Mouse (Mus musculus): ENCODE data around the gene Dact2. TPM values are rescaled to one million over a fixed set of nuclear protein-coding genes. Genes with fewer than 3 reads are reported as not detected.

The Dact2 gene
- polyA plus RNA-seq, 1 experiment from 2014 or later, result 0.42 TPM

- Histone ChIP-seq H3K4me3 (peak overlapping the region; percentile 67), H3K4me1 (peaks cover 36% of the 10 kb centered on the region), H3K27me3 (ENCODE audit: low read depth, poor library complexity, severe bottlenecking) (peaks cover 96% of the 10 kb centered on the region), H3K9me3 (replicated peaks) (no peaks in the 10 kb centered on the region), H3K36me3 (no peaks in the 10 kb centered on the region), H3K27ac (replicated peaks) (peak overlapping the region; percentile 67)
- under 1% methylated on average over 93 of the region's 97 CpGs for WGBS
- peak; percentile 62 for DNase-seq (ENCODE audit: low spot score)
Observed at GRCm38 (mm10) chr17:14203121-14203941, 773 bp downstream of the Dact2 start.

GRCm38 (mm10) chr17:14202291-14203030, 1.6 kb downstream of the Dact2 start:
- Histone ChIP-seq H3K4me3 (peak overlapping the region; percentile 67), H3K36me3 (no peaks in the 10 kb centered on the region), H3K27ac (replicated peaks) (no peak overlapping the region), H3K9me3 (replicated peaks) (no peaks in the 10 kb centered on the region), H3K4me1 (peaks cover 36% of the 10 kb centered on the region), H3K27me3 (ENCODE audit: low read depth, poor library complexity, severe bottlenecking) (peaks cover 97% of the 10 kb centered on the region)
- 2% methylated on average over 18 of the region's 18 CpGs for WGBS
- DNase-seq (ENCODE audit: low spot score), result no peak

GRCm38 (mm10) chr17:14201281-14201787, 2.8 kb downstream of the Dact2 start:
- peaks cover 36% of the 10 kb centered on the region for H3K4me1 ChIP-seq
- H3K27me3 ChIP-seq (ENCODE audit: low read depth, poor library complexity, severe bottlenecking), result peaks cover 97% of the 10 kb centered on the region
- 9% methylated on average over 12 of the region's 12 CpGs for WGBS
- H3K4me3 ChIP-seq, result peak overlapping the region; percentile 14; the same call in 1 of the 2 replicates
- DNase-seq (ENCODE audit: low spot score), result peak; percentile 36
- H3K9me3 ChIP-seq (replicated peaks), result no peaks in the 10 kb centered on the region
- no peak overlapping the region for H3K27ac ChIP-seq (replicated peaks)
- H3K36me3 ChIP-seq, result no peaks in the 10 kb centered on the region

- no peak overlapping the region for H3K4me3 ChIP-seq
- H3K27me3 ChIP-seq (ENCODE audit: low read depth, poor library complexity, severe bottlenecking), result peaks cover 95% of the 10 kb centered on the region
- DNase-seq (ENCODE audit: low spot score), result no peak
- peaks cover 36% of the 10 kb centered on the region for H3K4me1 ChIP-seq
- no peak overlapping the region for H3K27ac ChIP-seq (replicated peaks)
- H3K9me3 ChIP-seq (replicated peaks), result no peaks in the 10 kb centered on the region
- H3K36me3 ChIP-seq, result no peaks in the 10 kb centered on the region
- 89% methylated on average over 7 of the region's 7 CpGs for WGBS
Observed at GRCm38 (mm10) chr17:14200206-14200605, 3.9 kb downstream of the Dact2 start.

- no peak for DNase-seq (ENCODE audit: low spot score)
- Histone ChIP-seq H3K27me3 (ENCODE audit: low read depth, poor library complexity, severe bottlenecking) (peaks cover 90% of the 10 kb centered on the region), H3K4me3 (no peak overlapping the region), H3K36me3 (no peaks in the 10 kb centered on the region), H3K4me1 (peaks cover 36% of the 10 kb centered on the region), H3K9me3 (replicated peaks) (no peaks in the 10 kb centered on the region), H3K27ac (replicated peaks) (no peak overlapping the region)
- WGBS, result 80% methylated on average over 4 of the region's 4 CpGs
Observed at GRCm38 (mm10) chr17:14199621-14200020, 4.5 kb downstream of the Dact2 start.

GRCm38 (mm10) chr17:14192924-14193323, 11.2 kb downstream of the Dact2 start:
- Histone ChIP-seq H3K4me3 (no peak overlapping the region), H3K27me3 (ENCODE audit: low read depth, poor library complexity, severe bottlenecking) (peaks cover 26% of the 10 kb centered on the region), H3K27ac (replicated peaks) (no peak overlapping the region), H3K9me3 (replicated peaks) (no peaks in the 10 kb centered on the region), H3K36me3 (no peaks in the 10 kb centered on the region), H3K4me1 (no peaks in the 10 kb centered on the region)
- DNase-seq (ENCODE audit: low spot score), result no peak
- WGBS, result 78% methylated on average over 9 of the region's 9 CpGs

GRCm38 (mm10) chr17:14192432-14192831, 11.7 kb downstream of the Dact2 start:
- H3K4me1 ChIP-seq, result no peaks in the 10 kb centered on the region
- 89% methylated on average over 4 of the region's 4 CpGs for WGBS
- no peak for DNase-seq (ENCODE audit: low spot score)
- no peaks in the 10 kb centered on the region for H3K9me3 ChIP-seq (replicated peaks)
- no peaks in the 10 kb centered on the region for H3K36me3 ChIP-seq
- no peak overlapping the region for H3K27ac ChIP-seq (replicated peaks)
- H3K27me3 ChIP-seq (ENCODE audit: low read depth, poor library complexity, severe bottlenecking), result peaks cover 21% of the 10 kb centered on the region
- H3K4me3 ChIP-seq, result no peak overlapping the region

GRCm38 (mm10) chr17:14188455-14188854, 15.6 kb downstream of the Dact2 start:
- Histone ChIP-seq H3K27me3 (ENCODE audit: low read depth, poor library complexity, severe bottlenecking) (no peaks in the 10 kb centered on the region), H3K4me1 (no peaks in the 10 kb centered on the region), H3K4me3 (no peak overlapping the region), H3K36me3 (no peaks in the 10 kb centered on the region), H3K27ac (replicated peaks) (no peak overlapping the region), H3K9me3 (replicated peaks) (no peaks in the 10 kb centered on the region)
- DNase-seq (ENCODE audit: low spot score), result no peak

- DNase-seq (ENCODE audit: low spot score), result no peak
- Histone ChIP-seq H3K4me3 (no peak overlapping the region), H3K36me3 (no peaks in the 10 kb centered on the region), H3K27ac (replicated peaks) (no peak overlapping the region), H3K27me3 (ENCODE audit: low read depth, poor library complexity, severe bottlenecking) (no peaks in the 10 kb centered on the region), H3K9me3 (replicated peaks) (no peaks in the 10 kb centered on the region), H3K4me1 (no peaks in the 10 kb centered on the region)
Observed at GRCm38 (mm10) chr17:14187096-14187495, 17.0 kb downstream of the Dact2 start.

GRCm38 (mm10) chr17:14186176-14186575, 17.9 kb downstream of the Dact2 start:
- Histone ChIP-seq H3K36me3 (no peaks in the 10 kb centered on the region), H3K9me3 (replicated peaks) (no peaks in the 10 kb centered on the region), H3K4me3 (no peak overlapping the region), H3K4me1 (no peaks in the 10 kb centered on the region), H3K27ac (replicated peaks) (no peak overlapping the region), H3K27me3 (ENCODE audit: low read depth, poor library complexity, severe bottlenecking) (no peaks in the 10 kb centered on the region)
- DNase-seq (ENCODE audit: low spot score), result no peak
- 89% methylated on average over 3 of the region's 3 CpGs for WGBS

- Histone ChIP-seq H3K36me3 (no peaks in the 10 kb centered on the region), H3K4me1 (no peaks in the 10 kb centered on the region), H3K27ac (replicated peaks) (no peak overlapping the region), H3K27me3 (ENCODE audit: low read depth, poor library complexity, severe bottlenecking) (no peaks in the 10 kb centered on the region; the same call in 1 of the 2 replicates), H3K4me3 (no peak overlapping the region), H3K9me3 (replicated peaks) (no peaks in the 10 kb centered on the region)
- WGBS, result 86% methylated on average over 4 of the region's 4 CpGs
- no peak for DNase-seq (ENCODE audit: low spot score)
Observed at GRCm38 (mm10) chr17:14184192-14184814, 19.8 kb downstream of the Dact2 start.

- Histone ChIP-seq H3K27me3 (ENCODE audit: low read depth, poor library complexity, severe bottlenecking) (no peaks in the 10 kb centered on the region; the same call in 1 of the 2 replicates), H3K9me3 (replicated peaks) (no peaks in the 10 kb centered on the region), H3K4me1 (no peaks in the 10 kb centered on the region), H3K36me3 (no peaks in the 10 kb centered on the region), H3K27ac (replicated peaks) (no peak overlapping the region), H3K4me3 (no peak overlapping the region)
- DNase-seq (ENCODE audit: low spot score), result no peak
- WGBS, result 84% methylated on average over 4 of the region's 4 CpGs
Observed at GRCm38 (mm10) chr17:14183717-14184116, 20.4 kb downstream of the Dact2 start.

All from midbrain, embryonic 10.5 days (tissue).